Mouse (Mus musculus) liver, embryonic 12.5 days (tissue): Measurements from ENCODE around the gene Cubn. TPM values are rescaled to one million over a fixed set of nuclear protein-coding genes. Genes with fewer than 3 reads are reported as not detected.

Source experiments
- ATAC-seq: fragments of 200-750 bp; cut with Nextera tagmentation; 2 replicates; pipeline ENCODE4 v1.8.0; 2017; ENCODE audit warnings: moderate number of reproducible peaks, mild to moderate bottlenecking, moderate library complexity
- H3K27ac ChIP-seq: fragments of 300-500 bp; sonication (generic); 2 replicates; pipeline ENCODE4 v1.5.1; 2016; ENCODE audit warnings: mild to moderate bottlenecking
- H3K27me3 ChIP-seq: fragments of 300-500 bp; sonication (generic); replicated peaks from 2 replicates; pipeline ENCODE4 v1.6.1; 2016; ENCODE audit warnings: mild to moderate bottlenecking, moderate library complexity
- H3K36me3 ChIP-seq: fragments of 300-500 bp; sonication (generic); 2 replicates; pipeline ENCODE4 v1.6.1; 2016; ENCODE audit warnings: mild to moderate bottlenecking, moderate library complexity
- H3K4me1 ChIP-seq: fragments of 300-500 bp; sonication (generic); 2 replicates; pipeline ENCODE4 v1.6.1; 2016
- H3K4me2 ChIP-seq: fragments of 300-500 bp; sonication (generic); 2 replicates; pipeline ENCODE4 v1.6.1; 2016; ENCODE audit warnings: mild to moderate bottlenecking, moderate library complexity
- H3K4me3 ChIP-seq: fragments of 300-500 bp; sonication (generic); 2 replicates; pipeline ENCODE4 v1.5.1; 2016; ENCODE audit warnings: mild to moderate bottlenecking, moderate library complexity
- H3K9ac ChIP-seq: fragments of 300-500 bp; sonication (generic); 2 replicates; pipeline ENCODE4 v1.6.1; 2016; ENCODE audit warnings: mild to moderate bottlenecking, moderate library complexity
- H3K9me3 ChIP-seq: fragments of 300-500 bp; sonication (generic); replicated peaks from 2 replicates; pipeline ENCODE4 v1.6.1; 2016; ENCODE audit warnings: mild to moderate bottlenecking, moderate library complexity
- WGBS: fragments of 180-500 bp; shearing (Covaris S2); methylation state at CpG from one replicate; pipeline ENCODE4 v1.1.7; 2016; ENCODE audit not compliant: insufficient replicate concordance; 5-methylcytosine and 5-hydroxymethylcytosine counted together
- polyA plus RNA-seq: library from polyadenylated mRNA; unstranded; fragments of >200 nt; fragmentation: Nextera tagmentation; extraction: Ambion mirVana; gene quantifications from 2 replicates; pipeline ENCODE4 v1.2.1, GENCODE M21; 2016

Cubn gene
- polyA plus RNA-seq, 1 experiment from 2014 or later: 0.07 TPM

- Histone ChIP-seq H3K4me3 (no peak overlapping the region), H3K9ac (no peak overlapping the region), H3K4me2 (no peak overlapping the region), H3K4me1 (peaks cover 20% of the 10 kb centered on the region), H3K27ac (no peak overlapping the region), H3K27me3 (no peaks in the 10 kb centered on the region), H3K36me3 (peaks cover 26% of the 10 kb centered on the region; the same call in 1 of the 2 replicates), H3K9me3 (no peaks in the 10 kb centered on the region)
- 48% methylated on average over 4 of the region's 4 CpGs for WGBS
- no peak for ATAC-seq
These were observed 228.5 kb downstream of the Cubn start for GRCm38 (mm10) chr2:13263150-13263549.

- 75% methylated on average over 2 of the region's 2 CpGs for WGBS
- Histone ChIP-seq H3K27ac (no peak overlapping the region), H3K36me3 (peaks cover 35% of the 10 kb centered on the region), H3K4me1 (no peaks in the 10 kb centered on the region), H3K4me3 (no peak overlapping the region), H3K27me3 (no peaks in the 10 kb centered on the region), H3K9ac (no peak overlapping the region), H3K4me2 (no peak overlapping the region), H3K9me3 (no peaks in the 10 kb centered on the region)
- ATAC-seq: no peak
These were observed 233.0 kb downstream of the Cubn start for GRCm38 (mm10) chr2:13258606-13259005.

- peaks cover 4% of the 10 kb centered on the region; the same call in 1 of the 2 replicates for H3K4me1 ChIP-seq
- no peak overlapping the region for H3K9ac ChIP-seq
- no peaks in the 10 kb centered on the region for H3K9me3 ChIP-seq
- no peaks in the 10 kb centered on the region for H3K27me3 ChIP-seq
- 73% methylated on average over 9 of the region's 9 CpGs for WGBS
- no peak overlapping the region for H3K4me3 ChIP-seq
- no peak overlapping the region for H3K27ac ChIP-seq
- H3K4me2 ChIP-seq: no peak overlapping the region
- ATAC-seq: no peak
- peaks cover 5% of the 10 kb centered on the region for H3K36me3 ChIP-seq
These were observed 250.9 kb downstream of the Cubn start for GRCm38 (mm10) chr2:13240711-13241110.

- Histone ChIP-seq H3K9me3 (no peaks in the 10 kb centered on the region), H3K36me3 (peaks cover 5% of the 10 kb centered on the region), H3K27ac (no peak overlapping the region), H3K27me3 (no peaks in the 10 kb centered on the region), H3K9ac (no peak overlapping the region), H3K4me2 (no peak overlapping the region), H3K4me3 (no peak overlapping the region), H3K4me1 (peaks cover 4% of the 10 kb centered on the region; the same call in 1 of the 2 replicates)
- ATAC-seq: no peak
- 67% methylated on average over 8 of the region's 8 CpGs for WGBS
These were observed 254.3 kb downstream of the Cubn start for GRCm38 (mm10) chr2:13237140-13237901.

- no peak overlapping the region for H3K4me3 ChIP-seq
- H3K4me2 ChIP-seq: no peak overlapping the region
- H3K4me1 ChIP-seq: peaks cover 4% of the 10 kb centered on the region; the same call in 1 of the 2 replicates
- no peak for ATAC-seq
- H3K36me3 ChIP-seq: no peaks in the 10 kb centered on the region; the same call in none of the 2 replicates
- H3K27me3 ChIP-seq: no peaks in the 10 kb centered on the region
- WGBS: 68% methylated on average over 5 of the region's 5 CpGs
- H3K9ac ChIP-seq: no peak overlapping the region
- H3K27ac ChIP-seq: no peak overlapping the region
- no peaks in the 10 kb centered on the region for H3K9me3 ChIP-seq
These were observed 255.9 kb downstream of the Cubn start for GRCm38 (mm10) chr2:13235696-13236095.

- WGBS: 79% methylated on average over 10 of the region's 10 CpGs
These were observed 256.8 kb downstream of the Cubn start for GRCm38 (mm10) chr2:13234796-13235195.

GRCm38 (mm10) chr2:13233902-13234301 lies 257.7 kb downstream of the Cubn start:
- Histone ChIP-seq H3K36me3 (no peaks in the 10 kb centered on the region; the same call in 1 of the 2 replicates), H3K9me3 (no peaks in the 10 kb centered on the region), H3K27ac (no peak overlapping the region), H3K4me3 (no peak overlapping the region), H3K9ac (no peak overlapping the region), H3K4me2 (no peak overlapping the region), H3K27me3 (no peaks in the 10 kb centered on the region), H3K4me1 (peaks cover 4% of the 10 kb centered on the region; the same call in 1 of the 2 replicates)
- WGBS: 66% methylated on average over 7 of the region's 7 CpGs
- no peak for ATAC-seq

More at GRCm38 (mm10) chr2:13234796-13235195, 256.8 kb downstream of the Cubn start:
- Histone ChIP-seq H3K36me3 (no peaks in the 10 kb centered on the region; the same call in 1 of the 2 replicates), H3K4me2 (no peak overlapping the region), H3K9ac (no peak overlapping the region), H3K27me3 (no peaks in the 10 kb centered on the region), H3K27ac (no peak overlapping the region), H3K9me3 (no peaks in the 10 kb centered on the region), H3K4me3 (no peak overlapping the region), H3K4me1 (peaks cover 4% of the 10 kb centered on the region; the same call in 1 of the 2 replicates)
- no peak for ATAC-seq

- ATAC-seq: no peak
- Histone ChIP-seq H3K27ac (no peak overlapping the region), H3K9ac (no peak overlapping the region), H3K4me1 (peaks cover 4% of the 10 kb centered on the region; the same call in 1 of the 2 replicates), H3K9me3 (no peaks in the 10 kb centered on the region), H3K4me2 (no peak overlapping the region), H3K27me3 (no peaks in the 10 kb centered on the region), H3K4me3 (no peak overlapping the region), H3K36me3 (no peaks in the 10 kb centered on the region)
- WGBS: 58% methylated on average over 12 of the region's 12 CpGs
These were observed 258.3 kb downstream of the Cubn start for GRCm38 (mm10) chr2:13233254-13233835.

- Histone ChIP-seq H3K9ac (no peak overlapping the region), H3K36me3 (no peaks in the 10 kb centered on the region), H3K27ac (no peak overlapping the region), H3K4me2 (no peak overlapping the region), H3K9me3 (no peaks in the 10 kb centered on the region), H3K27me3 (no peaks in the 10 kb centered on the region), H3K4me3 (no peak overlapping the region), H3K4me1 (peaks cover 4% of the 10 kb centered on the region; the same call in 1 of the 2 replicates)
- no peak for ATAC-seq
- 78% methylated on average over 6 of the region's 6 CpGs for WGBS
These were observed 259.3 kb downstream of the Cubn start for GRCm38 (mm10) chr2:13232305-13232704.

GRCm38 (mm10) chr2:13229686-13230085 lies 261.9 kb downstream of the Cubn start:
- no peak for ATAC-seq
- H3K27me3 ChIP-seq: no peaks in the 10 kb centered on the region
- H3K4me3 ChIP-seq: no peak overlapping the region
- peaks cover 9% of the 10 kb centered on the region for H3K4me1 ChIP-seq
- no peaks in the 10 kb centered on the region for H3K9me3 ChIP-seq
- H3K4me2 ChIP-seq: no peak overlapping the region
- 66% methylated on average over 3 of the region's 3 CpGs for WGBS
- no peak overlapping the region for H3K9ac ChIP-seq
- H3K36me3 ChIP-seq: no peaks in the 10 kb centered on the region
- H3K27ac ChIP-seq: no peak overlapping the region
